Mouse (Mus musculus) thymus, postnatal 14 days (tissue): ENCODE results near the gene Gpsm3.

Experiments used
- DNase-seq: peaks from one replicate; pipeline ENCODE4 v3.0.0; 2021

The Gpsm3 gene

GRCm38 (mm10) chr17:34631647-34632046, 42.0 kb downstream of the Gpsm3 start:
- peak; percentile 47 for DNase-seq

GRCm38 (mm10) chr17:34632261-34632691, 42.7 kb downstream of the Gpsm3 start:
- peak; percentile 91 for DNase-seq

DNA sequence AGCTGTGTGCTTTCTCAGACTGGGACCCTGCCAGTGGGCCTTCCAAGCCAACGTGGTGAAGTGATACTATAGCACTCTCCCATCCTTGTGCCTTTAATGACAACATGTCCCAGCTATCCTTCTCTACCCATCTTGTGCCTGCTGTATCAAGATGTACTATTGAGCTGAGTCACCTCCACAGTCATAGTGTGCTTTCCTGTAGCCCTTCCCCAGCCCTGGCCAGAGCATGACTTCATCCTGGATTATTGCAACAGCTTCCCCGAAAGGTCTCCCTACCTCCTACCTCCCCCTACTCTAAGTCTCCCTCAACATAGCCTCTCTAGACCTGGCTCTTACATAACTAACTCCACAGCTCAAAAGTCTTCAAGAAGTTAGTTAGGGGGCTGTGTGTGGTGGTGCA, 46.1 kb downstream of the Gpsm3 start:
- DNase-seq = no peak

DNA sequence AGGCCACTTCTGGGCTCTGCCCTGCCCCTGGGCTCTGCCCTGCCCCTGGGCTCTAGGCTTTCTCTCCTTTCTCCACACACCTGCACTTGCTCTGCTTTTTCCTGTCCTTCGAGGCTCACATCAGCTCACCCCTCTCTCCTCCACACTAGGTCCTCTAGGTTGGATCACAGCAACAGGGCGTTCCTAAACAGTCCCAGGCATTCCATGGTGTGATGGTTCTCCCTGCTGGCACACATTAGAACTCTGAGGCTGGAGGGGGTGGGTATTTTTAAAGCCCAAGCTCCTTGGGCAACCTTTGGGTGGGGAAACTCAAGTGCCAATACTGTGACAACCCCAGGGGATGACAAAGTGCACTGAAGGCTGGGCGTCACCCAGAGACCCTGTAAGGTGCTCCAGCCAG, 47.9 kb downstream of the Gpsm3 start:
- DNase-seq = no peak

GRCm38 (mm10) chr17:34639461-34640255, 50.1 kb downstream of the Gpsm3 start:
- DNase-seq = no peak

- DNase-seq = no peak
Observed at GRCm38 (mm10) chr17:34640778-34641601, 51.4 kb downstream of the Gpsm3 start.
